Mouse (Mus musculus) ES-CJ7 (cell line): ENCODE results near the gene Zswim8.

Experiments used
- DNase-seq: peaks from one replicate; pipeline ENCODE4 v3.0.0; 2011; ENCODE audit warnings: low read depth, low spot score

Zswim8 gene

DNA sequence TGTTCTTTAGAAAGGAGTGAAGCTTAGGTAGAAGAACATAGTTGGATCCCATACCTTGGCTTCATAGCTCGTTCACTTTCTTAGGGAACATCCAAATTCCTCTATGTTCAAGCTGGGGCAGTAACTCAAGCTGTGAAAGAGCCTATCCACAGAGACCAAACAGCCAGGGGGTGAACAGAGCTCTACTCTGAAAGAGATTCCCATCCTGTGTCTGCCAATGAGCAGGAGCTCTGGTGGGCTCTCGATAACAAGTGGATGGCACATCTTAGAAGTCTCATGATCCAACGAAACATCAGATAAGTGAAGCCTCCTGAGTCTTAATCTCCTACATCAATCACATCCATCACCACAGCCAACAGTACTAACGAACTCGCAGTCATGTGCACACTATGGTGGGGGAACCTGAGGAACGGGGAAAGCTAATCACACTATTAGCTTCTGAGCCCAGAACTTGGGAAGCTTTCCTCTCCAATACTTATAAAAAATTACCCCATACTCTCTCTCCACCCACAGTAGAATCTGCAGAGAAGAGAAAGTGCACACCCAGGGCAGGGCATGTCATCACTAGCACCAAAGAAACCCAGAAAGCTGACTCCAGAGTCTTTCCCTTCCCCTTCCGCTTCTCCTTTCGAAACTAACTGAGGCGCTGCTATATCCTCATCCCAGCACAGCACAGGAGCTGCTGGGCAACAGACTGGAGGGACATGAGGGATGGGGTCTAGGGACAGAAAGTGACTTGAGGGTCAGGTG is 23.7 kb downstream of the Zswim8 start:
- no peak for DNase-seq

- DNase-seq: no peak
Observed at GRCm38 (mm10) chr14:20733041-20733951, 25.9 kb downstream of the Zswim8 start.

- DNase-seq: peak; percentile 45
Observed at GRCm38 (mm10) chr14:20733952-20734774, 26.8 kb downstream of the Zswim8 start, which contains the start of gene Ndst2. Gene Ndst2 (minus strand): TSS chr14:20734562.

GRCm38 (mm10) chr14:20735052-20735451 is 27.7 kb downstream of the Zswim8 start:
- no peak for DNase-seq

GRCm38 (mm10) chr14:20735892-20736390 is 28.6 kb downstream of the Zswim8 start:
- DNase-seq: no peak

- DNase-seq: peak; percentile 95
Observed at GRCm38 (mm10) chr14:20737306-20737705, 30.0 kb downstream of the Zswim8 start.

- no peak for DNase-seq
Observed at GRCm38 (mm10) chr14:20738511-20738910, 31.2 kb downstream of the Zswim8 start.

DNA sequence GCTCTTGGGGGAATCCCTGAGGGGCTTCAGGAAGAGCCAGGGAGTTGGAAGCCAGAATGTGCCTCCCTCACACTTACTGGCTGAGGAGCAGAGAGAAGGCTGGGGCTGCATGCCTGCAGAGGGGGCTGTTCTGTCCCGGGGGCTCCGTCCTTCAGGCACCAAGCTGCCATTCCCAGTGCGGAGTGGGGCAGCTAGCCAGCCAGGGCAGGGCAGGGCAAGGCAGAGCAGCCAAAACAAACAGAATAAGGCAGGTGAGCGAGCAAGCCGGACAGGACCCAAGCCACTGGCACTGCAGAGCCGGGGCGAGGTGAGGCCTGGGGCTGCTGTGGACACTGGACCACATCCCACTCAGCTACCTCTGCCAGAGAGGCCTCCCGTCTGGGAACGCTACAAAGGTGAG is 33.9 kb downstream of the Zswim8 start:
- no peak for DNase-seq

GRCm38 (mm10) chr14:20743614-20744013 is 36.3 kb downstream of the Zswim8 start:
- DNase-seq: no peak

GRCm38 (mm10) chr14:20746935-20747334 is 39.6 kb downstream of the Zswim8 start:
- DNase-seq: no peak

GRCm38 (mm10) chr14:20748388-20748787 is 41.0 kb downstream of the Zswim8 start:
- DNase-seq: no peak

DNA sequence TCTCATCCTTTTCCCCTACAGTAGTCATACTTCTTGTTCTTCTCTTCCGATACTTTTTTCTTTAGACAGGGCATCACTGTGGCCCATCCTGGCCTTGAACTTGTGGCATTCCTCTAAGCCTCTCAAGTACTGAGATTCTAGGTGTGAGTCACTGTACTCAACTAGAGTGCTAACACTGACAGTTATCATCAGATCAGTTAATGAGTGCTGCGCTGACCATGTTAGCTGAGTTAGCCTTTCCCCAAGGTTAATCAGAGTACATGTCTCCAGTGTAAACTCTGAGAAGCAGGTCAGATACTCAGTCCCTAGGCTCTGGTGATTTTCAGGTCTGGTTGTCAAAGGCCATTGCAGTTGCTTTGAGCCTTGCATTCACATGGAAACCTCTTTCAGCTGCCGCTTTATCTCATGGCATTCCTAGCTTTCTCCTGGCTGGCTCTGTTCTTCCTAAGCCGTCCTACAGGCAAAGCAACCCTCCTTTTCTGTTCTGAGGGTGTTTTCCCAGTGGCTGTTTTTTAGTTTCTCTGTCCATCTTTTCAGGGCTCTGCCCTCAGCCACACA is 42.2 kb downstream of the Zswim8 start:
- no peak for DNase-seq

GRCm38 (mm10) chr14:20750503-20750902 is 43.2 kb downstream of the Zswim8 start:
- DNase-seq: no peak

DNA sequence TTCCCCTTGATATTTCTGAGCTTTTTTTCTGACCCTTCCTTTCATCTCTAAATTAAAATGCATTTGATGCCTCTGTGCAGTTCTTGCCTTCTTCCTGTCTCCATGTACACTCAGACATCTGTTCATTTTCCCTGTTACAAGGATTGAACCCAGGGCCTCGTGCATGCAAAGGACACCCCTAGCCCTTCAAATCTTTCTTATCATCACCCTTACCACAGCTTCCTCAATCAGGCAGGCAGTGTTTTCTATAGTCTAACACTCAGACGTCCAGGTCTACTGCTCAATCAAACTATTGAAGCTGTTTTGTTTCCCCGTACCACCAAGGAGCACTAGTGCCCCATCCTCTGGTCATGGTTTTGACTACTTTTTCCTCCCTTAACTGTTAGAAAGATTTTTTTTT is 46.4 kb downstream of the Zswim8 start:
- no peak for DNase-seq

GRCm38 (mm10) chr14:20757370-20757907 is 50.1 kb downstream of the Zswim8 start:
- DNase-seq: no peak

- DNase-seq: peak; percentile 41
Observed at GRCm38 (mm10) chr14:20758768-20759435, 51.5 kb downstream of the Zswim8 start.

DNA sequence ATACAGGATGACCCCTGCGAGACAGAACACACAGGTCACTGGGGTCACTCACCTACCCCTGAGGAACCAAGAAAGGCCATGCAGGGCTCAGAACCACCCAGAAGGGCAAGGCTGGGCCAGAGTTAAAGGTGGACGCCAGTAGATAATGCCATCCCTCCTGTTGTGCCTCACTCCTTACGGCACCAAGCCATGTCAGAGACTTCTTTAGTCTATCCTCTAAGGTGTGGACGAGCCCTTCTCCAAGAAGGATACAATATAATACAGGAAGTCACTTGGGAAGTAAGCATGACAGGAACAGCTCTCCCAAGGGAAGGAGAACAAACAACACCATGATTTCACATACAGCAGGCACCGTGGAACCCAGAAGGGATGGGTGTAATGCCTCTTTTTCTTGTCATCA is 57.6 kb downstream of the Zswim8 start:
- no peak for DNase-seq

DNA sequence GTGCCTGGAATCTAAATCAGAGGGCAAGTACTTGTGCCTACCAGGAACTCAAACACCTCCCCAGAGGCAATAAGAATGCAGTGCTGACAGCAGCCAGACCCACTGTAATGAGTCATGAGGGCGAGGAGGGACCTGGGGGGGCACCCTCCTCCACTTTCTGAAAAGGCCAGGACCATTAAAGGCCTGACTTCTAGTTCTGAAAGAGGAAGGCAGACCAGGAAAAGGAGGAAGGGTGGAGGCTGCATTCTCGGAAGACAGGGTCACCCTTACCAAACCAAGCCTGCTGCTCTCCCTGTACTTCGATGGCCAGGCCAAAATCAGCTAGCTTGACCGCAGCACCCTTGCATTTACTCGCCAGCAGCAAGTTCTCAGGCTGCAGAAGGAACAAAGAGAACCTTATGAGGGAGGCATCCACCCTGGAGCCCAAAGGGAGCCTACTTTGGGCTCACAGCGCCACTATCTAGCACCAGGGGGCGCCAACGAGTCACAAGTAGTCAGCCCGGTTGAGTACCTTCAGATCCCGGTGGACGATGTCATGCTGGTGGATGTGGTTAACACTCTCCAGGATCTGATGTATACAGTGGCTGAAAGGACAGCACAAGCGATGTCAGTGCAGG is 58.4 kb downstream of the Zswim8 start:
- peak; percentile 81 for DNase-seq

DNA sequence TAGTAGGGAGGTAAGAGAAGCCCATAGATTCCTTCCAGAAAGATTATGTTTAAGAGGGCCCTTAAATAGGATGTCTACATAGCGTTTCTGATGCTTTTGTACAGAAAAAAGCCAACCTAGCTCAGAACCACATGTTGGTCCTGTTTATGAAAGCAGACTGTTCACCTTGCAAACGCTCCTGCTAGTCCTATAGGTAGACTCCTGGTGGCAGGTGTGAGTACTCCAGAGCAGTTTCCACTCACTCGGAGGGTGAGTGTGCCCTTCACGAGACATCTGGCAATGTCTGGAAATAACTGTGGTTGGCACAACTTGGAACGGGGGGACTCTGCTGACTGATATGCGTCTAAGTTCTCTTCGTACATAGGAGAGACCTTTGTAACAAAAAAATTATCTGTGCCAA is 60.6 kb downstream of the Zswim8 start:
- no peak for DNase-seq

GRCm38 (mm10) chr14:20768581-20768980 is 61.2 kb downstream of the Zswim8 start:
- no peak for DNase-seq
